Mouse (Mus musculus) cerebellum, adult 2 months (tissue): ENCODE results near the gene Abcd3. TPM values are rescaled to one million over a fixed set of nuclear protein-coding genes. Genes with fewer than 3 reads are reported as not detected.

Experiments
- DNase-seq, 2 experiments: peaks; one replicate each; pipeline ENCODE4 v3.0.0; 2021
- H3K27ac ChIP-seq: fragments of 200-500 bp; 2 replicates; pipeline ENCODE4 v1.5.1; 2012; ENCODE audit warnings: low read length, control low read depth, inconsistent platforms; ENCODE audit not compliant: insufficient read depth
- H3K27me3 ChIP-seq: fragments of 200-500 bp; 2 replicates; pipeline ENCODE4 v1.6.1; 2012; ENCODE audit warnings: inconsistent platforms, mild to moderate bottlenecking, low read length, moderate library complexity; ENCODE audit not compliant: control insufficient read depth, insufficient read depth
- H3K4me1 ChIP-seq: fragments of 200-500 bp; 2 replicates; pipeline ENCODE4 v1.6.1; 2011; ENCODE audit warnings: low read length; ENCODE audit not compliant: control insufficient read depth, insufficient read depth
- H3K4me3 ChIP-seq: fragments of 200-500 bp; replicated peaks from 2 replicates; pipeline ENCODE3; 2011; ENCODE audit warnings: mild to moderate bottlenecking, low read depth, low read length, control low read depth; ENCODE audit not compliant: insufficient read depth
- CTCF ChIP-seq: fragments of 200-500 bp; IDR thresholded peaks from 2 replicates; pipeline ENCODE4 v1.5.1; 2011; ENCODE audit warnings: low read depth, mild to moderate bottlenecking, control low read depth, low read length, moderate library complexity, borderline replicate concordance; ENCODE audit not compliant: insufficient read depth
- POLR2A ChIP-seq: fragments of 200-500 bp; IDR thresholded peaks from 2 replicates; pipeline ENCODE4 v1.6.1; 2011; ENCODE audit warnings: low read length, control low read depth, borderline replicate concordance; ENCODE audit not compliant: insufficient read depth
- WGBS: fragments of 180-500 bp; shearing (Covaris S2); methylation state at CpG from one replicate; pipeline ENCODE4 v1.1.7; 2018; 5-methylcytosine and 5-hydroxymethylcytosine counted together
- polyA plus RNA-seq: library from polyadenylated mRNA; depleted of rRNA; stranded (reverse); fragments of >200 nt; gene quantifications from 2 replicates; pipeline ENCODE4 v1.2.3, GENCODE M21; 2012

Abcd3 gene
- polyA plus RNA-seq, 1 experiment, result 31.7 TPM

DNA sequence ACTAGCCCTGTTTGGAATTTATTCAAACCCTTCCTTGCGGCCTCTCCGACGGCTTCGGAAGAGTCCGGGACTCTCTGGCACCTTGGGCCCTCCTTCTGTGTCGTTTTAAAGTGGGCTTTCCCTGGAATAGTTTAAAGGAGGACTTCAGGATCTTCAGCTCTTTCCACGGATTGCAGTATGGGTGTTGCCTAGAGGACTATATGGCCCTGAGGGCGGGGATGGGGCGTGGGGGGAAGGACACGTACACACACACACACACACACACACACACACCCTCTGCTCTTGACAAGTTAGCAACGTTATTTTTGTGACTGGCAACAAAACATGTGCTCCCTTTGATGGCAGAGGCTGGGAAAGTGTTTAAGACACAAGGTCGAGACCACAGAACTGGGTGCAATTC, 90.5 kb downstream of the Abcd3 start:
- H3K4me1 ChIP-seq, result no peaks in the 10 kb centered on the region
- 54% methylated on average over 12 of the region's 12 CpGs for WGBS
- no peak overlapping the region for H3K27ac ChIP-seq
- H3K27me3 ChIP-seq, result no peaks in the 10 kb centered on the region
- H3K4me3 ChIP-seq, result peak overlapping the region; percentile 17
- TF ChIP-seq POLR2A (no peak), CTCF (no peak)
- no peak for DNase-seq

DNA sequence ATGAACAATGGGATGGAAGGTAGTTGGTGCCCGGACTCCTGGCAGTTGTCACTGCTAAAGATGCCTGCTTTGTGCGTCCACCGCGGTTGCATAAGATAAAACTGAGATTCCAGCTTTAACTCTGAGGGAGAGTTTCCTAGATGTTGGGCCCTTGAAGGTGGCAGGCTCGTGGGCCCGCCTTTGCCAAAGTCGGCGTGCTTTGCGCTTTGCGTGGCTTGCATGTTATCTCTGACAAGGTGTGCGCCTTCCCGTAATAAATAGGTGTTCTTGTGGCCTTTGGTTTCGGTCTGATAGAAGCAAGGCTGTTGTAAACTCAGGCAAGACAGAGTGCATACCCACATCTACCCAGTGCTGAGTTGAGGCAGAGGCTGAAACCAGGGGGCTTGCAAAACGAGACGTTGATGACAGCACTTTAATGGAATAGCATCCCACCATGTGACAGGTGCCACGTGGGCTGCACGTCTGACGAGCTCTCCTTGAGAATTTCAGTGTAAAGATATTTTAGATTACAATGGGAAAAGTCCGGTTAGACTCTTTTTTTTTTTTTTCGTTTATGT, 91.1 kb downstream of the Abcd3 start:
- Histone ChIP-seq H3K27ac (no peak overlapping the region), H3K4me3 (peak overlapping the region; percentile 46), H3K27me3 (no peaks in the 10 kb centered on the region), H3K4me1 (no peaks in the 10 kb centered on the region)
- no peak for DNase-seq
- no peak for TF ChIP-seq POLR2A
- no peak for TF ChIP-seq CTCF
- 12% methylated on average over 20 of the region's 20 CpGs for WGBS

DNA sequence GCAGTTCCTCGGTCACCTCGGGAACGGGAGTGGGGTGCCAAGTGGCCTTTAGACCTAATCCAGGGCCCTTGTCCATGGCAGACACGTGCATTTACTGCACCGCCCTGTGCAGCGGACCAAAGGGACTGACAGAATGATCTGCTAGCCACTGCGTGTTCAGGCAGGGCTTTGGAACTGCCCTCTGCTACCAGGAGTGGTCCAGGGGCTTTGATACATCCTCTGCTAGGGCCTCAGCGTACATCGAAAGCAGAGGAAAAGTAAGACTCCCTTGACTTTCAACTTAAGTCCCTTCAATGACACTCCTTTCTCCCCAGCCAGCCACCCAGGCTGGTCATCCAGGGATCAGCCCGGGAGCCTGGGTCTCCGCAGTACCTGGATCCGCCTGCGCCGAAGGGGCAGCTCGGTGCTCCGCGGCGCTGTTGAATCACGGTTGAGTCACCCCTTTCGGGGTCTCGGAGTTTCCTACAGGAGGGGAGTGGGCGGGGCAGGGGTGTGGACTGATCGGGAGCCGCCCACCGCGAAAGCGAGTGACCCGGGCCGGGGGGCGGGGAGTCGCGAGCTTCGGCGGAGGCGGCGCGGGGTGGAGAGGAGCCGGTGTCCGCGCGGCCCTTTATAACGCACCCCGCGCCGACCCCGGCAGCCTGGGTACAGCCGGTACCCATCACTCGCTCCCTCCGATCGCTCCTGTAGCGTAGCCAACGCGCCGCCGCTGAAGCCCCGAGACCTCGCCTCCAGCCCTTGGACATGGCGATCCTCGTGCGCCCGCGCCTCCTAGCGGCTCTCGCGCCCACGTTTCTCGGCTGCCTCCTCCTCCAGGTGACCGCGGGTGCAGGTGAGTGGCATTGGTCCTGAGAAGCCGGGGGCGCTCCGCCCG, 91.9 kb downstream of the Abcd3 start, which contains the start of gene F3:
F3 (plus strand) TSS at position 567 of the 874 bp plus-strand sequence.
- 1% methylated on average over 69 of the region's 73 CpGs for WGBS
- peak within 1 kb of the TSS; percentile 46 for H3K4me3 ChIP-seq
- peak; percentile 59 for TF ChIP-seq CTCF
- no peak for TF ChIP-seq POLR2A
- no peaks in the 10 kb centered on the region for H3K27me3 ChIP-seq
- no peak within 1 kb of the TSS; the same call in 1 of the 2 replicates for H3K27ac ChIP-seq
- no peaks in the 10 kb centered on the region for H3K4me1 ChIP-seq
- DNase-seq, result peak; percentile 79 to 83

DNA sequence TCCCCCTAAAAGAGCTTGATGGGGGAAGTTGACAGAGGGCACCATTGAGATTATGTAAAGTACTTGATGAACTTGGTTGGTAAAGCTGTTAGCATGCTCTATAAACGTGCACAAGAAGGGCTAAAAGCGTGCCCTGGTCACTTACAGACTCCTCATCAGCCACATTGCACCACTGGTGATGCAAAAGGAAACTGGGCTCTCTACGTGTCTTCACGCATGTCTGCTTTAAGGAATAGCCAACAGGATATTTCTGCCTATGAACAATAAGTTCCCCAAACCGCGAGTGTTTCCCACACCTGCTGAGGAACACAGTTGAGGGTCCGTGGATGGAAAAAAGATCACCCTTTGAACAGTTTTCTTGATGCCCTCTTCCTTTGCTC, 93.4 kb downstream of the Abcd3 start:
- no peaks in the 10 kb centered on the region for H3K27me3 ChIP-seq
- H3K4me1 ChIP-seq, result no peaks in the 10 kb centered on the region
- no peak overlapping the region for H3K4me3 ChIP-seq
- no peak overlapping the region; the same call in 1 of the 2 replicates for H3K27ac ChIP-seq
- no peak for DNase-seq
- TF ChIP-seq CTCF, result no peak
- TF ChIP-seq POLR2A, result no peak
- WGBS, result 78% methylated on average over 7 of the region's 7 CpGs

DNA sequence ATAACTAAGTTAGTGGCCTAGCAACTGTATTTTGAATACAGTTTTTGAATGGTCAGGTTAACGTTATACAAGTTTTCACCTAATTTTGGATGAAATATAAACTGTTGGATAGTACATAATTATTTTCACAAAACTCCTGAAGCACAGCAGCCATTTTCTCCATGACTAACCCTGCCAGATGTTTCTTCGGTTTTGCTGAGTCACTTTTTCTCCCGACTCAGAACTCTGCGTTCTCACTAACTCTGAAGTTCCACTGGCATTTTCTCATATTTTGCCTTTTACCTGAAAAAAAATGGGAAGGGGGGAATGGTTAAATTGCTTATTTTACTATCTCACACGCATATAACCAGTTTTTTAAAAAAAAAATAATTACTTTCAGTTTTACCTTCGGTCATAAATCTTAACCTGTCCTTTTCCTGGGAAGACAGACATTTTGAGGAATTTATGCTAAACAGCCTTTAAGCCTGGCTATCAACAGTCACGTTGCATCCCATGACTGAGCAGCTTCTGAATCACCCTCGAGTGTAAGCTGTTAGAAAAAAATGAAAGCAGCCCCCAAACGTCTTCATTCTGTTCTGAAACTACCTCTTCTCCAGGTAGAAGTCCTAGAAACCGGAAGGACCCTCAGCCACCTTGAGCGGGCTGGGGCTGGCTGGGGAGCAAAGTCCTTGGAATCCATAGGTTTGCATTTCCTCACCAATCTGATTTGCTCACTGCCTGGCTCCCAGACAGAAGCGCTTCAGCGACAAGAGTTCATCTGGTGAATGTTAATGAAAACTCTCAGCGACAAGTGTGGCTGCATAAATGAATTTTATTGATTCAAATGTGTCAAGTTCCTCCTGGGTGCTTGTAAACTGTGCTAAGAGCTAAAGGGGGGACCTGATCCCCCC, 94.1 kb downstream of the Abcd3 start:
- H3K27ac ChIP-seq, result no peak overlapping the region
- DNase-seq, result no peak
- WGBS, result 61% methylated on average over 14 of the region's 14 CpGs
- H3K4me1 ChIP-seq, result no peaks in the 10 kb centered on the region
- no peaks in the 10 kb centered on the region for H3K27me3 ChIP-seq
- TF ChIP-seq CTCF (no peak), POLR2A (no peak)
- H3K4me3 ChIP-seq, result no peak overlapping the region

DNA sequence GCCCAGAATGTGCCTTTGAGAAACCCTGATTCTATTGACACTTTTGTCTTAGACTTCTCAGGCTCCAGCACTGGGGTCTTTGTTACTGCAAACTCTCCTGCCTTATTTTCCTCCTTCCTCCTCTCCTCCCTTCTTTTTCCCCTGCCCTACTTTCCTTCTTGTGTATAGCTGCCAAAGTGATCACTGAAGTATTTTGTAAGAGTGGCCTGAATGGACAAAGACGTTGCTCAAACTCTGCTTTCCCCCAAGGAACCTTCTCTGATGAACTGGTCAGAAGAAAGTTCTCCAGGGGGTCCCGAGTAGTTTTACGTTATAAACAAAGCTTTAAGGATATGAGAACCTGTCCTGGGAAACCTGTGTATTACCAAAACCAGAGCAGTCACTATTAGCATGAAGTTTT, 95.4 kb downstream of the Abcd3 start:
- Histone ChIP-seq H3K27ac (no peak overlapping the region), H3K27me3 (no peaks in the 10 kb centered on the region; the same call in 1 of the 2 replicates), H3K4me3 (no peak overlapping the region), H3K4me1 (no peaks in the 10 kb centered on the region)
- DNase-seq, result no peak
- TF ChIP-seq POLR2A (no peak), CTCF (no peak)
- WGBS, result 70% methylated on average over 3 of the region's 3 CpGs

DNA sequence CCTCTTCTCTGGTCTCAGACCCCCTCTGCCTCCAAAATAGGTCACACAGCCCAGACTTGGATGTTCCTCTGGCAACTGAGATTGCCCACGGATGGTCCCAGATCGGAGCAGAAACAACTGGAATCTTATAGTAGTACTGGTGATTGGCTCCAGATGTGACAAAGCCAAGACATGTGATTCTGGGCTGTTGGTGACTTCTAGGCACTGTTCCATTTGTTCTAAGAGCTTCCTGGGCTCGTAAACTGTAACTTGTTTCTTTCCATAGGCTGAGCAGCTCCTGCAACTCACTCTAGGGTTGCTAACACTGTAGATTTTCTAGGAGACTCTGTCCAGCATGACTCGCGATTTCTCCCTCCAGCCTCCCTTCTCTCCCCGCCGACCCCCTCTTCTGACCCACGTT, 96.4 kb downstream of the Abcd3 start:
- 78% methylated on average over 8 of the region's 8 CpGs for WGBS
- H3K27ac ChIP-seq, result no peak overlapping the region
- H3K4me3 ChIP-seq, result no peak overlapping the region
- TF ChIP-seq CTCF (no peak), POLR2A (no peak)
- no peak for DNase-seq
- H3K4me1 ChIP-seq, result no peaks in the 10 kb centered on the region
- H3K27me3 ChIP-seq, result no peaks in the 10 kb centered on the region; the same call in 1 of the 2 replicates
